Mouse (Mus musculus): Measurements from ENCODE around the gene Akap6. TPM values are rescaled to one million over a fixed set of nuclear protein-coding genes. Genes with fewer than 3 reads are reported as not detected.

Akap6 gene
- polyA plus RNA-seq, 2 experiments = under 0.01 to 0.01 TPM

DNA sequence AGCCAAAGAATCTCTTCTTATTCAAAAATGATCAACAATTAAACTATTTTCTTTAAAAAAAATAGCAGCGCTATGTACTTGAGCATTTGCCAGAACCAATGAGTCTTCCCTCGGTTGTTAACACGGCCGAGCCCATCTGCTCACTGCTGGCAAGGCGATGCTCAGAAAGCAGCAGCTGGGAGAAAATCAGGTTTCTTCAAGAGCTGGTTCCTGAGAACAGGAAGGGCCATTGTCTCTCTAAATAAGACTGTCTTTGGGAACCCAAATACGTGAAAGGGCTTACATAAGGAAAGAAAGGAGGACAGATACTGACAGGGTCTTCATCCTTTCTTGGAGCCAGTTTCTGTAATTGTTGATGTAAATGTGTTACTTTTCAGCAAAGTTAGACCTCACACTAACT, 75.2 kb downstream of the Akap6 start:
- ATAC-seq (ENCODE audit: insufficient read depth) (no peak), DNase-seq (ENCODE audit: low read depth in 3 of 3, low spot score in 3 of 3) (no peak)
- Histone ChIP-seq H3K9ac (replicated peaks) (no peak overlapping the region), H3K4me1 (replicated peaks; ENCODE audit: control insufficient read depth in 2 of 2, insufficient read depth in 2 of 2, low read length in 1 of 2) (no peaks in the 10 kb centered on the region), H3K36me3 (replicated peaks; ENCODE audit: control insufficient read depth, insufficient read depth, low read depth) (no peaks in the 10 kb centered on the region), H3K27ac (no peak overlapping the region), H3K9me3 (ENCODE audit: control insufficient read depth, low read length) (no peaks in the 10 kb centered on the region), H3K27me3 (ENCODE audit: control insufficient read depth, insufficient read depth, low read length) (no peaks in the 10 kb centered on the region), H3K4me3 (ENCODE audit: insufficient read depth in 1 of 2, low read depth in 2 of 2, low read length in 2 of 2) (no peak overlapping the region), H3K4me2 (ENCODE audit: low read depth) (no peak overlapping the region)
- TF ChIP-seq EP300 (IDR thresholded peaks at IDR 0.05; ENCODE audit: low read depth) (no peak), CTCF (IDR thresholded peaks at IDR 0.05; ENCODE audit: low read depth) (no peak)
- 51% methylated on average over 6 of the region's 6 CpGs for WGBS (ENCODE audit: insufficient replicate concordance)

DNA sequence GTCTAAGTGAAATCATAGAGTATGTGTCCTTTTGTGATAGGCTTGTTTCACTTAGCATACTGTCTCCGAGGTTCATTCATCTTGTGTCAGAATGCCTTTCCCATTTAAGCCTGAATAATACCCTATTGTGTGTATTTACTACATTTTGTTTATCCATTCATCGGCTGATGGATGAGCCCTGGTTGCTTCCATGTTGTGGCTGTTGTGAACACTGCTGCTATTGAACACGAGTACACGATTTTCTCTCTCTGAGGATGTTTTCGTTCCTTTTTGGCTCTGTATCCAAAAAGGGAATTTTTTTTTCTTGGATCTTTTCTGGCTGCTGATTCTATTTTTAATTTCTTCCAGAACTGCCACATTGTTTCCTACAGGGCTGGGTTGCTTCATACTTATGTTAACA, 81.0 kb downstream of the Akap6 start:
- no peak overlapping the region for H3K27ac ChIP-seq
- H3K4me1 ChIP-seq (replicated peaks; ENCODE audit: control insufficient read depth in 2 of 2, insufficient read depth in 2 of 2, low read length in 1 of 2) = no peaks in the 10 kb centered on the region
- DNase-seq (ENCODE audit: low read depth in 3 of 3, low spot score in 3 of 3) (no peak), ATAC-seq (ENCODE audit: insufficient read depth) (no peak)
- WGBS (ENCODE audit: insufficient replicate concordance) = 53% methylated on average over 5 of the region's 5 CpGs
- no peaks in the 10 kb centered on the region for H3K36me3 ChIP-seq (replicated peaks; ENCODE audit: control insufficient read depth, insufficient read depth, low read depth)
- no peak overlapping the region for H3K9ac ChIP-seq (replicated peaks)
- H3K4me3 ChIP-seq (ENCODE audit: insufficient read depth in 1 of 2, low read depth in 2 of 2, low read length in 2 of 2) = no peak overlapping the region
- TF ChIP-seq EP300 (IDR thresholded peaks at IDR 0.05; ENCODE audit: low read depth) = no peak
- TF ChIP-seq CTCF (IDR thresholded peaks at IDR 0.05; ENCODE audit: low read depth) = no peak
- H3K4me2 ChIP-seq (ENCODE audit: low read depth) = no peak overlapping the region
- H3K27me3 ChIP-seq (ENCODE audit: control insufficient read depth, insufficient read depth, low read length) = no peaks in the 10 kb centered on the region
- no peaks in the 10 kb centered on the region for H3K9me3 ChIP-seq (ENCODE audit: control insufficient read depth, low read length)

DNA sequence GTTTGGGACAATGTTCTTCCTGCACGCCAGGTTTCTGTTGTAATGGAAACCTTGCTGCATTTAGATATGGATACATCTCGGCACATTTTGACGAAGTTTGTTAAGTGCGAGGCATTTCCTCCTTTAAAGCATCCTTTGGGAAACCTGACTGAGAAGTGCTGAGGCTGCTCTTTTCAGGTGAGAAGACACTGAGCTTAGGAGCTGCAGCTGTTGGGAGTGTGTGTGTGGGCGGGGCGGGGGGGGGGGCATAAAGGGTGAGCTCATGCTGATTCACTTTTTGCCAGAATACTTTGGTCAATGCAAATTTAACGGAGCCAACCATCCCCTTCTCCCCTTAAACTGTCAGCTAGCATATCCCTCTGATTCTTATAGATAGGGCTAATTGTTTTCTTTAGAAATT, 81.9 kb downstream of the Akap6 start:
- WGBS (ENCODE audit: insufficient replicate concordance) = 62% methylated on average over 7 of the region's 7 CpGs
- no peaks in the 10 kb centered on the region for H3K9me3 ChIP-seq (ENCODE audit: control insufficient read depth, low read length)
- no peaks in the 10 kb centered on the region for H3K27me3 ChIP-seq (ENCODE audit: control insufficient read depth, insufficient read depth, low read length)
- H3K36me3 ChIP-seq (replicated peaks; ENCODE audit: control insufficient read depth, insufficient read depth, low read depth) = no peaks in the 10 kb centered on the region
- TF ChIP-seq CTCF (IDR thresholded peaks at IDR 0.05; ENCODE audit: low read depth) = no peak
- H3K27ac ChIP-seq = no peak overlapping the region
- DNase-seq (ENCODE audit: low read depth in 3 of 3, low spot score in 3 of 3) (no peak), ATAC-seq (ENCODE audit: insufficient read depth) (no peak)
- H3K4me3 ChIP-seq (ENCODE audit: insufficient read depth in 1 of 2, low read depth in 2 of 2, low read length in 2 of 2) = no peak overlapping the region
- H3K4me1 ChIP-seq (replicated peaks; ENCODE audit: control insufficient read depth in 2 of 2, insufficient read depth in 2 of 2, low read length in 1 of 2) = no peaks in the 10 kb centered on the region
- H3K9ac ChIP-seq (replicated peaks) = no peak overlapping the region
- H3K4me2 ChIP-seq (ENCODE audit: low read depth) = no peak overlapping the region

DNA sequence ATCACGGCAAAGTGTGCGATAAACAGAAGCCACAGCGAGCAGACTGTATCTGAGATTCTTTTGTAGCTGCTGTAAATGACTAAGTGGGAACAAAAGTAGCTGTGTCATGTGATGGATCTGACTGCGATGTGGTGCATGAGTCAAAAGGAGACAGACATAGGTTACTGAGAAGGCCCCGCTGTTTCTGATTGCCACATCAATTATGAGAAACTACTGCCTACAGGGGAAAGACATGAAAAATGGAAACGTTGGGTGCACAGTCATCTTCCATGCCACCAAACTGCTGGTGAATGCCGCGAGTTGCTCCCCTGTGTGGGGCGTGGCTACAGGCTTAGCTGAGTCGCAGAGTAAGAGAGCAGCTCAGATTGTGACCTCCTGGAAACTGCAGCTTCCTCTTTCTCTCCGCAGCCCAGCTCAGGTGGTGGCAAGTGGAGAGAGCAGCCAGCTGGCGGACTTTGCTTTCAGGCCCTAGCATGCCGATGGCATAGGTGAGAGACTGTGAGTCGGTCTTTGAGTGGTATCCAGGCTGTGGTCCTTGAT, 83.8 kb downstream of the Akap6 start:
- peak in 1 of 3 experiments; percentile 32 for DNase-seq (ENCODE audit: low read depth in 3 of 3, low spot score in 3 of 3)
- 9% methylated on average over 14 of the region's 14 CpGs for WGBS (ENCODE audit: insufficient replicate concordance)
- no peak overlapping the region for H3K4me3 ChIP-seq (ENCODE audit: insufficient read depth in 1 of 2, low read depth in 2 of 2, low read length in 2 of 2)

DNA sequence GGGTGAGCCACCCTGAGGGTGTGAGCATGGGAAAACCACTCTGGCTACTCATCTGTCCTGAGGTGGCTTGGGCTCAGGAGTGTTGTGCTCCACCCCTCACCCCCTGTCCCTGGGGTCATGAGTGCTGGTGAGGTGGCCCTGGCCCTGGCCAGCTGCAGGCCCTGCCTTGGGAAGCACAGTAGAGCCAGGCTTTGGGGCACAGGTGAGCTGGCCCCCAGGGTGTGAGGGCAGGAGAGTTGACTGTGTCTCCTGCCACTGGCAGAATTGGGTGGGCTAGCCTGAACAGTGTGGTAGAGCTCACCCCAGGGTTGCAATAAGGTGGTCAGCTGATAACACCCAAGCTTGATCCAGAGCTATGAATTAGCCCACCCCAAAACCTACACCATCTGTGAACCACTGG, 86.0 kb downstream of the Akap6 start:
- H3K36me3 ChIP-seq (replicated peaks; ENCODE audit: control insufficient read depth, insufficient read depth, low read depth) = no peaks in the 10 kb centered on the region
- H3K9ac ChIP-seq (replicated peaks) = no peak overlapping the region
- no peaks in the 10 kb centered on the region for H3K9me3 ChIP-seq (ENCODE audit: control insufficient read depth, low read length)
- H3K4me2 ChIP-seq (ENCODE audit: low read depth) = no peak overlapping the region
- no peak overlapping the region for H3K4me3 ChIP-seq (ENCODE audit: insufficient read depth in 1 of 2, low read depth in 2 of 2, low read length in 2 of 2)
- no peaks in the 10 kb centered on the region for H3K4me1 ChIP-seq (replicated peaks; ENCODE audit: control insufficient read depth in 2 of 2, insufficient read depth in 2 of 2, low read length in 1 of 2)
- ATAC-seq (ENCODE audit: insufficient read depth) = no peak
- no peak for DNase-seq (ENCODE audit: low read depth in 3 of 3, low spot score in 3 of 3)
- TF ChIP-seq EP300 (IDR thresholded peaks at IDR 0.05; ENCODE audit: low read depth) (no peak), CTCF (IDR thresholded peaks at IDR 0.05; ENCODE audit: low read depth) (no peak)
- no peak overlapping the region for H3K27ac ChIP-seq
- no peaks in the 10 kb centered on the region for H3K27me3 ChIP-seq (ENCODE audit: control insufficient read depth, insufficient read depth, low read length)

More for the DNA sequence above, 83.8 kb downstream of the Akap6 start:
- Histone ChIP-seq H3K27me3 (ENCODE audit: control insufficient read depth, insufficient read depth, low read length) (no peaks in the 10 kb centered on the region), H3K4me1 (replicated peaks; ENCODE audit: control insufficient read depth in 2 of 2, insufficient read depth in 2 of 2, low read length in 1 of 2) (no peaks in the 10 kb centered on the region), H3K9me3 (ENCODE audit: control insufficient read depth, low read length) (no peaks in the 10 kb centered on the region), H3K27ac (no peak overlapping the region), H3K4me2 (ENCODE audit: low read depth) (no peak overlapping the region), H3K36me3 (replicated peaks; ENCODE audit: control insufficient read depth, insufficient read depth, low read depth) (no peaks in the 10 kb centered on the region), H3K9ac (replicated peaks) (no peak overlapping the region)
- TF ChIP-seq CTCF (IDR thresholded peaks at IDR 0.05; ENCODE audit: low read depth) (no peak), EP300 (IDR thresholded peaks at IDR 0.05; ENCODE audit: low read depth) (no peak)
- ATAC-seq (ENCODE audit: insufficient read depth) = no peak
